Mouse (Mus musculus) embryonic facial prominence, embryonic 10.5 days (tissue): Measurements from ENCODE around the gene Lrrfip1. TPM values are rescaled to one million over a fixed set of nuclear protein-coding genes. Genes with fewer than 3 reads are reported as not detected.
A peak's percentile ranks its signal among the peaks of the same experiment; 100 is the strongest.

Experiments
- DNase-seq: peaks from one replicate; pipeline ENCODE4 v3.0.0-alpha.2; 2017; ENCODE audit warnings: low spot score
- H3K27ac ChIP-seq: fragments of 300-500 bp; sonication (generic); replicated peaks from 2 replicates; pipeline ENCODE4 v1.5.1; 2016; ENCODE audit warnings: mild to moderate bottlenecking
- H3K27me3 ChIP-seq: fragments of 300-500 bp; sonication (generic); replicated peaks from 2 replicates; pipeline ENCODE4 v1.6.1; 2016; ENCODE audit warnings: low read depth, mild to moderate bottlenecking; ENCODE audit not compliant: poor library complexity, severe bottlenecking
- H3K36me3 ChIP-seq: fragments of 300-500 bp; sonication (generic); replicated peaks from 2 replicates; pipeline ENCODE4 v1.6.1; 2016; ENCODE audit warnings: mild to moderate bottlenecking, moderate library complexity
- H3K4me1 ChIP-seq: fragments of 300-500 bp; sonication (generic); 2 replicates; pipeline ENCODE4 v1.6.1; 2016
- H3K4me3 ChIP-seq: fragments of 300-500 bp; sonication (generic); 2 replicates; pipeline ENCODE4 v1.5.1; 2016; ENCODE audit warnings: mild to moderate bottlenecking, moderate library complexity
- H3K9me3 ChIP-seq: fragments of 300-500 bp; sonication (generic); 2 replicates; pipeline ENCODE4 v1.6.1; 2016; ENCODE audit warnings: mild to moderate bottlenecking
- WGBS: fragments of 180-500 bp; shearing (Covaris S2); methylation state at CpG from one replicate; pipeline ENCODE4 v1.1.7; 2016; 5-methylcytosine and 5-hydroxymethylcytosine counted together
- polyA plus RNA-seq: library from polyadenylated mRNA; unstranded; fragments of >200 nt; fragmentation: Nextera tagmentation; extraction: Ambion mirVana; gene quantifications from 2 replicates; pipeline ENCODE4 v1.2.1, GENCODE M21; 2016

Gene Lrrfip1
- polyA plus RNA-seq, 1 experiment from 2014 or later: 25.7 TPM

GRCm38 (mm10) chr1:91034547-91034946, 36.0 kb downstream of the Lrrfip1 start:
- no peaks in the 10 kb centered on the region for H3K27me3 ChIP-seq
- H3K36me3 ChIP-seq: no peaks in the 10 kb centered on the region
- no peak overlapping the region for H3K27ac ChIP-seq
- 81% methylated on average over 3 of the region's 3 CpGs for WGBS
- peaks cover 34% of the 10 kb centered on the region for H3K4me1 ChIP-seq
- no peaks in the 10 kb centered on the region for H3K9me3 ChIP-seq
- no peak overlapping the region for H3K4me3 ChIP-seq
- no peak for DNase-seq

- no peak for DNase-seq
- H3K27ac ChIP-seq: no peak overlapping the region
- H3K4me1 ChIP-seq: peaks cover 41% of the 10 kb centered on the region
- 83% methylated on average over 2 of the region's 2 CpGs for WGBS
- H3K9me3 ChIP-seq: no peaks in the 10 kb centered on the region
- no peaks in the 10 kb centered on the region for H3K36me3 ChIP-seq
- H3K27me3 ChIP-seq: no peaks in the 10 kb centered on the region
- no peak overlapping the region for H3K4me3 ChIP-seq
Measured at GRCm38 (mm10) chr1:91035266-91035665, 36.7 kb downstream of the Lrrfip1 start.

GRCm38 (mm10) chr1:91037213-91037612, 38.7 kb downstream of the Lrrfip1 start:
- Histone ChIP-seq H3K4me3 (no peak overlapping the region), H3K36me3 (no peaks in the 10 kb centered on the region), H3K9me3 (no peaks in the 10 kb centered on the region), H3K4me1 (peaks cover 54% of the 10 kb centered on the region), H3K27ac (no peak overlapping the region), H3K27me3 (no peaks in the 10 kb centered on the region)
- no peak for DNase-seq
- WGBS: 92% methylated on average over 4 of the region's 4 CpGs

- no peak overlapping the region for H3K4me3 ChIP-seq
- WGBS: 70% methylated on average over 6 of the region's 6 CpGs
- no peaks in the 10 kb centered on the region for H3K27me3 ChIP-seq
- H3K9me3 ChIP-seq: no peaks in the 10 kb centered on the region
- DNase-seq: no peak
- no peak overlapping the region for H3K27ac ChIP-seq
- H3K4me1 ChIP-seq: peaks cover 50% of the 10 kb centered on the region
- H3K36me3 ChIP-seq: no peaks in the 10 kb centered on the region
Measured at GRCm38 (mm10) chr1:91038010-91038409, 39.5 kb downstream of the Lrrfip1 start.

- Histone ChIP-seq H3K4me3 (no peak overlapping the region), H3K36me3 (no peaks in the 10 kb centered on the region), H3K27ac (0 out of 2 replicates have a peak overlapping the region, but pooled peaks have one; percentile 44), H3K4me1 (peaks cover 55% of the 10 kb centered on the region), H3K27me3 (no peaks in the 10 kb centered on the region), H3K9me3 (no peaks in the 10 kb centered on the region)
- WGBS: 30% methylated on average over 6 of the region's 6 CpGs
- no peak for DNase-seq
Measured at GRCm38 (mm10) chr1:91038531-91038930, 40.0 kb downstream of the Lrrfip1 start.

- Histone ChIP-seq H3K4me1 (peaks cover 71% of the 10 kb centered on the region), H3K27me3 (no peaks in the 10 kb centered on the region), H3K36me3 (no peaks in the 10 kb centered on the region), H3K27ac (no peak overlapping the region; the same call in 1 of the 2 replicates), H3K4me3 (no peak overlapping the region), H3K9me3 (no peaks in the 10 kb centered on the region)
- WGBS: 87% methylated on average over 5 of the region's 5 CpGs
- no peak for DNase-seq
Measured at GRCm38 (mm10) chr1:91041605-91042004, 43.1 kb downstream of the Lrrfip1 start.

- H3K9me3 ChIP-seq: no peaks in the 10 kb centered on the region
- no peaks in the 10 kb centered on the region for H3K36me3 ChIP-seq
- no peak overlapping the region; the same call in 1 of the 2 replicates for H3K27ac ChIP-seq
- no peaks in the 10 kb centered on the region for H3K27me3 ChIP-seq
- H3K4me1 ChIP-seq: peaks cover 59% of the 10 kb centered on the region
- WGBS: 69% methylated on average over 5 of the region's 5 CpGs
- H3K4me3 ChIP-seq: no peak overlapping the region
- no peak for DNase-seq
Measured at GRCm38 (mm10) chr1:91043191-91043590, 44.7 kb downstream of the Lrrfip1 start.

- Histone ChIP-seq H3K36me3 (no peaks in the 10 kb centered on the region), H3K9me3 (no peaks in the 10 kb centered on the region), H3K4me1 (peaks cover 50% of the 10 kb centered on the region), H3K4me3 (no peak overlapping the region), H3K27me3 (no peaks in the 10 kb centered on the region), H3K27ac (no peak overlapping the region)
- DNase-seq: no peak
- WGBS: 85% methylated on average over 10 of the region's 10 CpGs
Measured at GRCm38 (mm10) chr1:91044176-91044575, 45.6 kb downstream of the Lrrfip1 start.

- no peak for DNase-seq
- no peak overlapping the region for H3K27ac ChIP-seq
- no peaks in the 10 kb centered on the region for H3K36me3 ChIP-seq
- peaks cover 46% of the 10 kb centered on the region for H3K4me1 ChIP-seq
- 84% methylated on average over 3 of the region's 3 CpGs for WGBS
- H3K9me3 ChIP-seq: no peaks in the 10 kb centered on the region
- H3K27me3 ChIP-seq: no peaks in the 10 kb centered on the region
- H3K4me3 ChIP-seq: no peak overlapping the region
Measured at GRCm38 (mm10) chr1:91044648-91045047, 46.1 kb downstream of the Lrrfip1 start.

GRCm38 (mm10) chr1:91046237-91046636, 47.7 kb downstream of the Lrrfip1 start:
- Histone ChIP-seq H3K4me1 (peaks cover 32% of the 10 kb centered on the region), H3K36me3 (no peaks in the 10 kb centered on the region), H3K4me3 (no peak overlapping the region), H3K27ac (no peak overlapping the region), H3K27me3 (0 out of 2 replicates have a peak, but pooled peaks cover 4% of the 10 kb centered on the region), H3K9me3 (no peaks in the 10 kb centered on the region)
- WGBS: 74% methylated on average over 5 of the region's 5 CpGs
- no peak for DNase-seq

GRCm38 (mm10) chr1:91049296-91049695, 50.8 kb downstream of the Lrrfip1 start:
- Histone ChIP-seq H3K27ac (no peak overlapping the region), H3K4me3 (no peak overlapping the region), H3K9me3 (no peaks in the 10 kb centered on the region), H3K4me1 (peaks cover 39% of the 10 kb centered on the region), H3K36me3 (no peaks in the 10 kb centered on the region), H3K27me3 (peaks cover 18% of the 10 kb centered on the region)
- no peak for DNase-seq
- 81% methylated on average over 6 of the region's 6 CpGs for WGBS

- no peak for DNase-seq
- no peak overlapping the region for H3K4me3 ChIP-seq
- H3K36me3 ChIP-seq: no peaks in the 10 kb centered on the region
- H3K27ac ChIP-seq: no peak overlapping the region
- H3K27me3 ChIP-seq: peaks cover 18% of the 10 kb centered on the region
- H3K4me1 ChIP-seq: peaks cover 53% of the 10 kb centered on the region
- WGBS: 70% methylated on average over 8 of the region's 8 CpGs
- H3K9me3 ChIP-seq: no peaks in the 10 kb centered on the region
Measured at GRCm38 (mm10) chr1:91051461-91052094, 53.0 kb downstream of the Lrrfip1 start.

- Histone ChIP-seq H3K27me3 (peaks cover 18% of the 10 kb centered on the region), H3K4me1 (peaks cover 65% of the 10 kb centered on the region), H3K27ac (peak overlapping the region; percentile 82), H3K4me3 (peak overlapping the region; percentile 73), H3K9me3 (no peaks in the 10 kb centered on the region), H3K36me3 (no peaks in the 10 kb centered on the region)
- DNase-seq: peak; percentile 92
- WGBS: under 1% methylated on average over 28 of the region's 28 CpGs
Measured at GRCm38 (mm10) chr1:91052747-91053181, 54.2 kb downstream of the Lrrfip1 start.
